Mouse (Mus musculus) CH12.LX (cell line): ENCODE measurements around the gene C8a.

Experiments
- CHD1 ChIP-seq: IDR thresholded peaks from 2 replicates; pipeline ENCODE4 v1.6.1; 2012; ENCODE audit warnings: low read depth, low read length, improper control_type of control experiment, inconsistent platforms
- CTCF ChIP-seq, 2 experiments: IDR thresholded peaks in 1 of 2; conservative IDR thresholded peaks in 1 of 2; 2 replicates each; pipeline ENCODE4 v1.5.1; 2011 to 2012; ENCODE audit warnings: low read depth in 2 of 2, low read length in 2 of 2, improper control_type of control experiment in 1 of 2, inconsistent platforms in 1 of 2, mild to moderate bottlenecking in 1 of 2, moderate library complexity in 1 of 2
- EP300 ChIP-seq: IDR thresholded peaks from 2 replicates; pipeline ENCODE4 v1.6.1; 2011; ENCODE audit warnings: low read length, improper control_type of control experiment
- HCFC1 ChIP-seq: IDR thresholded peaks from 2 replicates; pipeline ENCODE4 v1.6.1; 2012; ENCODE audit warnings: low read depth, mild to moderate bottlenecking, inconsistent platforms, low read length, improper control_type of control experiment
- MEF2A ChIP-seq: IDR thresholded peaks from 2 replicates; pipeline ENCODE4 v1.6.1; 2014; ENCODE audit warnings: low read depth, mild to moderate bottlenecking, inconsistent platforms, low read length, improper control_type of control experiment, borderline replicate concordance
- NELFE ChIP-seq: IDR thresholded peaks from 2 replicates; pipeline ENCODE4 v1.6.1; 2011; ENCODE audit warnings: low read depth, low read length, improper control_type of control experiment
- POLR2A ChIP-seq: IDR thresholded peaks from 2 replicates; pipeline ENCODE4 v1.6.1; 2011; ENCODE audit warnings: low read depth, mild to moderate bottlenecking, improper control_type of control experiment, low read length
- RAD21 ChIP-seq: IDR thresholded peaks from 2 replicates; pipeline ENCODE4 v1.6.1; 2011; ENCODE audit warnings: low read depth, mild to moderate bottlenecking, low read length, improper control_type of control experiment, moderate library complexity
- SIN3A ChIP-seq: IDR thresholded peaks from 2 replicates; pipeline ENCODE4 v1.6.1; 2012; ENCODE audit warnings: low read length, improper control_type of control experiment, inconsistent platforms
- ZKSCAN1 ChIP-seq: IDR thresholded peaks from 2 replicates; pipeline ENCODE4 v1.6.1; 2012; ENCODE audit warnings: low read depth, inconsistent platforms, low read length, improper control_type of control experiment, borderline replicate concordance

GRCm38 (mm10) chr4:104768190-104768589 is 108.0 kb downstream of the C8a start:
- TF ChIP-seq HCFC1 = no peak
- TF ChIP-seq CHD1 = no peak
- no peak for TF ChIP-seq RAD21
- TF ChIP-seq MEF2A = no peak
- no peak for TF ChIP-seq NELFE
- TF ChIP-seq SIN3A = no peak
- TF ChIP-seq CTCF (conservative IDR thresholded peaks at IDR 0.05 in 1 of 2, IDR thresholded peaks at IDR 0.05 in 1 of 2; ENCODE audit: low read depth in 2 of 2, low read length in 2 of 2) = no peak
- no peak for TF ChIP-seq POLR2A
- no peak for TF ChIP-seq ZKSCAN1
- TF ChIP-seq EP300 = no peak
